Mouse (Mus musculus): ENCODE results near the gene Lhpp. TPM values are rescaled to one million over a fixed set of nuclear protein-coding genes. Genes with fewer than 3 reads are reported as not detected.
A peak's percentile ranks its signal among the peaks of the same experiment; 100 is the strongest.

The Lhpp gene
- polyA plus RNA-seq, 1 experiment from 2014 or later, result 9.0 TPM

DNA sequence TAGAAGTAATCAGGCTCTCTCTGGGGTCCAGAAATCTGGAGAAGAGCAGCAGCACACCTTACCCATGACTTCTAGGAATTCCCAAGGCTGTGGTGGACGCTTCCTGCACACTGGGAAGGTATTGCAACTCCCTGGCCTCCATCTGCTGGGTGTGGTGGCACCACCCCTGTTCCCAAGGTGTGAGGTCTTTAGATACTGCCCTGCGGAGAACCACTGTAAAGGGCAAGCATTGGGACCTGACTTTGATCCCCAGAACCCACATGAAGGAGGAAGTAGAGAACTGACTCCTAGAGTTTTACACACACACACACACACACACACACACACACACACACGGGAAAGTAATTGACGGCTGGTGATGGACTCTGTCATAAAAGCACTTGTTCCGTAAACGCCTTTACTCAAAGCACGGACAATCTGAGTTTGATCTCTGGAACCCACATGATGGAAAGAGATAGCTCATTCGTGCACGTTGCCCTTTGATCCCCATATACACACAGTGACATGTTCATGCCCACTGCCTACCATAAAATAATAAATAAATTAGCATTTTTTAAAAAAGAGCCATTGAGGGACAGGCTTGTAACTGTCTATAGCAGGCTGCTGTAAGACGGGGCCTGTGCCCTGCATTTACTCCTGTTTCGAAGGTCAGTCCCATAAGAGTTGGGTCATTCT, 34.3 kb downstream of the Lhpp start:
- 81% methylated on average over 11 of the region's 11 CpGs for WGBS (ENCODE audit: insufficient replicate concordance)
- Histone ChIP-seq H3K27ac (ENCODE audit: low read depth) (no peak overlapping the region), H3K4me1 (ENCODE audit: insufficient read depth) (no peaks in the 10 kb centered on the region), H3K27me3 (ENCODE audit: insufficient read depth, low read length) (no peaks in the 10 kb centered on the region), H3K9me3 (ENCODE audit: low read length) (no peaks in the 10 kb centered on the region), H3K9ac (replicated peaks) (no peak overlapping the region), H3K36me3 (replicated peaks; ENCODE audit: insufficient read depth, low read length) (no peaks in the 10 kb centered on the region), H3K4me3 (ENCODE audit: low read depth, low read length) (no peak overlapping the region), H3K4me2 (ENCODE audit: low read depth, low read length) (no peak overlapping the region)
- ATAC-seq (no peak), DNase-seq (no peak)
- no peak for TF ChIP-seq CTCF (IDR thresholded peaks at IDR 0.05; ENCODE audit: low read depth)
- TF ChIP-seq EP300 (IDR thresholded peaks at IDR 0.05; ENCODE audit: low read depth), result no peak

DNA sequence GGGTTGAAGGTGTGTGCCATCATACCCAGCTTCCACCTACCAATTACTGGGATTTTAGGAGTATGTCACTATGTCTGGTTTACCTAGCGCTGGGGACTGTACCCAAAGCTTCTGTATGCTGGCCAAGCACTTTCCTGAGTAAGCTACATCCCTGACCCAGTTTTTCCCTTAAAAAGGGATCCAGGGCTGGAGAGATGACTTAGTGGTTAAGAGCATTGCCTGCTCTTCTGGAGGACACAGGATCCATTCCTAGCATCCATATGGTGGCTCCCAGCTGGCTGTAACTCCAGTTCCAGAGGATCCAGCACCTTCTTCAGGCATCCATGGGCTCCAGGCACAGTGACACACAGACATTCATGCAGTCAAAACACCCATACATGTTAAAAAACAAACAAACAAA, 36.1 kb downstream of the Lhpp start:
- TF ChIP-seq CTCF (IDR thresholded peaks at IDR 0.05; ENCODE audit: low read depth) (no peak), EP300 (IDR thresholded peaks at IDR 0.05; ENCODE audit: low read depth) (no peak)
- Histone ChIP-seq H3K4me3 (ENCODE audit: low read depth, low read length) (no peak overlapping the region), H3K27ac (ENCODE audit: low read depth) (no peak overlapping the region), H3K27me3 (ENCODE audit: insufficient read depth, low read length) (no peaks in the 10 kb centered on the region), H3K9me3 (ENCODE audit: low read length) (no peaks in the 10 kb centered on the region), H3K4me2 (ENCODE audit: low read depth, low read length) (no peak overlapping the region), H3K9ac (replicated peaks) (no peak overlapping the region), H3K36me3 (replicated peaks; ENCODE audit: insufficient read depth, low read length) (no peaks in the 10 kb centered on the region), H3K4me1 (ENCODE audit: insufficient read depth) (no peaks in the 10 kb centered on the region)
- WGBS (ENCODE audit: insufficient replicate concordance), result 85% methylated on average over 1 of the region's 1 CpGs
- ATAC-seq (no peak), DNase-seq (no peak)

DNA sequence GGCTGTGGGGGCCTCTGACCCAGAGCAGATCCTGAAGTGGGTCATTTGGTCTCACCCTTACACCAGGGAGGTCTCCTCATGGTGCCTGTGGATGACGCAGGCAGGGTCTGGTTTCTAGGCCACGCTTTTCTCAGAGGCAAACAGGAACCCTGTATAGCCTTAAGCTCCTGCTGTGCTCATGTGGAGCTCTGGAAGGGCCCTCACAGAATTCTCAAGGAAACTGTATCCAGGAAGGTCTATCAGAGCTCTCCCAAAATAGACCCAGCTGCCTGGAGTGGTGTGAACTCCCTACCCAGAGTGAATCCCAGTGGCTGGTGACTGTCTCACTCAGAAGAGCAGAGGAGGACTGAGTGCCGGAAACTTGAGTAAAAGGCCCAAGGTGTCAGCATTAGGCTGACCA, 44.0 kb downstream of the Lhpp start:
- Histone ChIP-seq H3K4me3 (ENCODE audit: low read depth, low read length) (no peak overlapping the region), H3K9ac (replicated peaks) (no peak overlapping the region), H3K27ac (ENCODE audit: low read depth) (no peak overlapping the region), H3K27me3 (ENCODE audit: insufficient read depth, low read length) (no peaks in the 10 kb centered on the region), H3K36me3 (replicated peaks; ENCODE audit: insufficient read depth, low read length) (no peaks in the 10 kb centered on the region), H3K4me1 (ENCODE audit: insufficient read depth) (peaks cover 19% of the 10 kb centered on the region), H3K4me2 (ENCODE audit: low read depth, low read length) (no peak overlapping the region), H3K9me3 (ENCODE audit: low read length) (no peaks in the 10 kb centered on the region)
- no peak for DNase-seq
- ATAC-seq, result no peak
- WGBS (ENCODE audit: insufficient replicate concordance), result 81% methylated on average over 3 of the region's 3 CpGs
- TF ChIP-seq EP300 (IDR thresholded peaks at IDR 0.05; ENCODE audit: low read depth) (no peak), CTCF (IDR thresholded peaks at IDR 0.05; ENCODE audit: low read depth) (no peak)

DNA sequence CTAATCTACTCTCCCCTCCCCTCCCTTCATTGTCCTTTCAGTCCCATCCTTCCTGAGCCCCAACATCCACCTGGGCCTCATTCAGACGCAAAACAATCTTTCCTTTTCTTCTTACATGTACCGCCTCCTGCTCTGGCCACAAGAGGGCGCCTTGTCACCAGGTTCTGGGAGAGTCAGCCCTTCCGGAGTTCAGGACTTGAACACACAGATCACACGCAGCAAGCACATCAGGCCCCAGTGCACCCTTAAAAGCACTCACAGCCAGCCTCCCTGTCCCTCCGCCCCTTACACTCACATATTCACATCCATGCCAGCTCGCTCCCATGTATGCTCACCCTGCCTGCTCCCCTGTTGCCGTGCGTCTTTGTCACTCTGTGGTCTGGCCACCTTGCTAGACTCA, 45.6 kb downstream of the Lhpp start:
- ATAC-seq, result peak; percentile 76
- TF ChIP-seq CTCF (IDR thresholded peaks at IDR 0.05; ENCODE audit: low read depth) (peak; percentile 98), EP300 (IDR thresholded peaks at IDR 0.05; ENCODE audit: low read depth) (no peak)
- Histone ChIP-seq H3K36me3 (replicated peaks; ENCODE audit: insufficient read depth, low read length) (no peaks in the 10 kb centered on the region), H3K9me3 (ENCODE audit: low read length) (no peaks in the 10 kb centered on the region), H3K4me3 (ENCODE audit: low read depth, low read length) (no peak overlapping the region), H3K9ac (replicated peaks) (peak overlapping the region; percentile 2; the same call in 1 of the 2 replicates), H3K27me3 (ENCODE audit: insufficient read depth, low read length) (no peaks in the 10 kb centered on the region), H3K27ac (ENCODE audit: low read depth) (peak overlapping the region; percentile 69; the same call in 1 of the 2 replicates), H3K4me1 (ENCODE audit: insufficient read depth) (peaks cover 23% of the 10 kb centered on the region), H3K4me2 (ENCODE audit: low read depth, low read length) (peak overlapping the region; percentile 55)
- peak; percentile 92 for DNase-seq
- WGBS (ENCODE audit: insufficient replicate concordance), result 14% methylated on average over 9 of the region's 9 CpGs

DNA sequence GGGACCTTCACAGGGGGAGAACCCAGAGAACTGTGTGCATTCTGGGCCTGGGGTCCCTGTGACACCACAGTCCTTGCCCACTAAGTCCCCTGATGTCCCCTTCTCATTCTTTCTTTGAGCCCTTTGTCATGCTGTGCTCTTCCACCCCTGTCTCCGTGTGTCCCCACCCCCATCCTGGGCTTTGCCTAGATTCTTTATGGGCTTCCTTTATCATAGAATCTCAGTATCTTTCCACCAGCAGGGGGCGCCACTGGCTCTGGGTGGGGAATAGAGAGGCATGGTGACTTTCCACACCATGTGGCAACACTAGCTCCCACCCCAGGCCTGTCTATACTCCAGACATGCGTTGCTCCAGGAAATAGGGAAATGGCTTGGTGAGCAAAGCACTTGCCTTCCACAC, 46.1 kb downstream of the Lhpp start:
- WGBS (ENCODE audit: insufficient replicate concordance), result 0% methylated on average over 3 of the region's 3 CpGs
- TF ChIP-seq EP300 (IDR thresholded peaks at IDR 0.05; ENCODE audit: low read depth), result peak; percentile 35; the same call in 1 of the 2 replicates
- TF ChIP-seq CTCF (IDR thresholded peaks at IDR 0.05; ENCODE audit: low read depth), result peak; percentile 88
- no peaks in the 10 kb centered on the region for H3K36me3 ChIP-seq (replicated peaks; ENCODE audit: insufficient read depth, low read length)
- peak overlapping the region; percentile 69; the same call in 1 of the 2 replicates for H3K27ac ChIP-seq (ENCODE audit: low read depth)
- H3K4me3 ChIP-seq (ENCODE audit: low read depth, low read length), result no peak overlapping the region
- ATAC-seq, result peak; percentile 71
- peaks cover 23% of the 10 kb centered on the region for H3K4me1 ChIP-seq (ENCODE audit: insufficient read depth)
- peak overlapping the region; percentile 2; the same call in 1 of the 2 replicates for H3K9ac ChIP-seq (replicated peaks)
- H3K4me2 ChIP-seq (ENCODE audit: low read depth, low read length), result peak overlapping the region; percentile 55
- peak; percentile 89 for DNase-seq
- no peaks in the 10 kb centered on the region for H3K27me3 ChIP-seq (ENCODE audit: insufficient read depth, low read length)
- no peaks in the 10 kb centered on the region for H3K9me3 ChIP-seq (ENCODE audit: low read length)

DNA sequence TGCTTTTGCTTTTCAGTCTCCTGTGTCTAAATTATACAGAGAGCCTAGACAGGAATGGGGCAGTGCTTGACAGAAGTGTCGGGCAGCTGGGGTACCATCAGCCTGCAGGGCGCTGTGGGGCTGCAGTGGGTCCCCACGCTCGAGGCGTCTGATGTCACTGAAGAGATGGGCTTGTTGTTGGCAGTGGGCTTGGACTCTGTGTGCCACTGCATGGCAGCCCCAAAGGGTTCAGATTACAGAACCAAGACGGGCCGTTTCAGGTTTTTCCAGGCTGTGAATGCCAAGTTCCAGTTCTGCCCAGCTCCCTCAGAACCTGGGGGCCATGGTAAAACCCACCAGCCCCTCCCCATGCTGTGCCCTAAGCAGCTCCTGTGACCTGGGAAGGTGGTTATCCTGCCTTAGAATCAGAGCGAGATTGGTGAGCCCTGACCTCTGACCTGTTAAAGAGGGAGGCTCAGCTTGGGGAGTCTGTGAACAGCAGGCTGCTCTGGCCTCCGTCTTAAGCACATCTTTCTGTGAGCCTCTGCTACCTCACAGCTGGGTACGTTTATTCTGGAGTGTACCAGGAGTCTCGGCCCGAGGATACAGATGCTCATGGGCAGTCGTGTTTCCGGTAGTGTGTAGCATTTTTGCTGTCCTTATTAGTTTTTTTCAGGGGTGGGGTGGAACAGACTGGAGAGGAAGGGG, 47.1 kb downstream of the Lhpp start:
- Histone ChIP-seq H3K36me3 (replicated peaks; ENCODE audit: insufficient read depth, low read length) (no peaks in the 10 kb centered on the region), H3K9ac (replicated peaks) (no peak overlapping the region), H3K4me2 (ENCODE audit: low read depth, low read length) (no peak overlapping the region), H3K4me1 (ENCODE audit: insufficient read depth) (peaks cover 23% of the 10 kb centered on the region), H3K9me3 (ENCODE audit: low read length) (no peaks in the 10 kb centered on the region), H3K27me3 (ENCODE audit: insufficient read depth, low read length) (no peaks in the 10 kb centered on the region), H3K4me3 (ENCODE audit: low read depth, low read length) (no peak overlapping the region), H3K27ac (ENCODE audit: low read depth) (peak overlapping the region; percentile 39; the same call in 1 of the 2 replicates)
- no peak for DNase-seq
- TF ChIP-seq CTCF (IDR thresholded peaks at IDR 0.05; ENCODE audit: low read depth), result no peak
- no peak for TF ChIP-seq EP300 (IDR thresholded peaks at IDR 0.05; ENCODE audit: low read depth)
- WGBS (ENCODE audit: insufficient replicate concordance), result 61% methylated on average over 14 of the region's 14 CpGs
- no peak for ATAC-seq

All from liver, postnatal 0 days (tissue).